Comparison of ENCODE assay signal across 8 mouse cellular contexts in the genomic region with DNA sequence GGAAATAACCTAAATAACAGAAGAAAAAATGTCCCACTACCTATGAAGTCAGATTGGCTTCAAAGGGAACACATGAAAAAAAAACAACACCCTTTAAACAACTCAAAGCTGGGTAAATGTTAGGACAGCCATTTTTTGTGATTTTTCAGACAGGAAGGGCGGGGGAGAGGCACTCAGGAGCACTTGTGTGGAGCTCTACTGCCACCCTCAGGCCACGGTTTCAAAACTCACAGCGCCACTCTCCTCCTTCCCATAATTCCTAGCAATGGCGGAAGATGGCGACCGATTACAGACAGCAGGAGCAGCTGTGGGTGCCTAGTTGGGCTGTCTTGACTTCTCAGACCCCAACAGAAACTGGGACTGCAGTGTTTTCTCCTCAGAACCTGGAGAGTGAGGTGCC.
DNase-seq lines count a peak whose midpoint lies in the region; ATAC-seq and TF ChIP-seq lines count a peak whose summit lies in the region.

No protein-coding gene starts in this region.

- 31% methylated on average over 6 of the region's 6 CpGs for WGBS in kidney, embryonic 16.5 days
- WGBS in kidney, embryonic 14.5 days = 49% methylated on average over 6 of the region's 6 CpGs
- 67% methylated on average over 6 of the region's 6 CpGs for WGBS in embryonic facial prominence, embryonic 13.5 days
- WGBS in hindbrain, embryonic 12.5 days = 64% methylated on average over 6 of the region's 6 CpGs
- 68% methylated on average over 6 of the region's 6 CpGs for WGBS in liver, postnatal 0 days (ENCODE audit: insufficient replicate concordance)

- H3K9ac ChIP-seq in kidney, embryonic 16.5 days (replicated peaks; ENCODE audit: low read length) = no peak overlapping the region
- H3K9ac ChIP-seq in kidney, embryonic 14.5 days (ENCODE audit: low read depth, low read length) = no peak overlapping the region
- no peak overlapping the region for H3K9ac ChIP-seq in embryonic facial prominence, embryonic 13.5 days
- no peak overlapping the region for H3K9ac ChIP-seq in hindbrain, embryonic 12.5 days
- no peak overlapping the region for H3K9ac ChIP-seq in liver, postnatal 0 days (replicated peaks)

- 0 out of 2 replicates have a peak overlapping the region, but pooled peaks have one; percentile 16 for H3K4me2 ChIP-seq in kidney, embryonic 16.5 days (replicated peaks; ENCODE audit: low read depth, low read length)
- no peak overlapping the region; the same call in 1 of the 2 replicates for H3K4me2 ChIP-seq in kidney, embryonic 14.5 days (replicated peaks; ENCODE audit: low read depth, low read length)
- H3K4me2 ChIP-seq in embryonic facial prominence, embryonic 13.5 days = peak overlapping the region; percentile 37; the same call in 1 of the 2 replicates
- 0 out of 2 replicates have a peak overlapping the region, but pooled peaks have one; percentile 32 for H3K4me2 ChIP-seq in hindbrain, embryonic 12.5 days (replicated peaks)
- H3K4me2 ChIP-seq in liver, postnatal 0 days (ENCODE audit: low read depth, low read length) = peak overlapping the region; percentile 44

- peak overlapping the region; percentile 26 for H3K4me3 ChIP-seq in kidney, embryonic 16.5 days (ENCODE audit: low read length)
- no peak overlapping the region; the same call in 1 of the 2 replicates for H3K4me3 ChIP-seq in kidney, embryonic 14.5 days (ENCODE audit: low read length)
- H3K4me3 ChIP-seq in embryonic facial prominence, embryonic 13.5 days = peak overlapping the region; percentile 23; the same call in 1 of the 2 replicates
- H3K4me3 ChIP-seq in hindbrain, embryonic 12.5 days = no peak overlapping the region
- peak overlapping the region; percentile 22; the same call in 1 of the 2 replicates for H3K4me3 ChIP-seq in liver, postnatal 0 days (ENCODE audit: low read depth, low read length)

- peaks cover 9% of the 10 kb centered on the region; the same call in 1 of the 2 replicates for H3K36me3 ChIP-seq in kidney, embryonic 16.5 days (ENCODE audit: insufficient read depth, low read length)
- H3K36me3 ChIP-seq in kidney, embryonic 14.5 days (ENCODE audit: control insufficient read depth, insufficient read depth, low read length) = peaks cover 8% of the 10 kb centered on the region; the same call in 1 of the 2 replicates
- peaks cover 29% of the 10 kb centered on the region for H3K36me3 ChIP-seq in embryonic facial prominence, embryonic 13.5 days
- peaks cover 26% of the 10 kb centered on the region for H3K36me3 ChIP-seq in hindbrain, embryonic 12.5 days
- H3K36me3 ChIP-seq in liver, postnatal 0 days (replicated peaks; ENCODE audit: insufficient read depth, low read length) = no peaks in the 10 kb centered on the region

- no peak for TF ChIP-seq EP300 in liver, postnatal 0 days (IDR thresholded peaks at IDR 0.05; ENCODE audit: low read depth)

- H3K27me3 ChIP-seq in kidney, embryonic 16.5 days (ENCODE audit: insufficient read depth, low read length) = no peaks in the 10 kb centered on the region
- H3K27me3 ChIP-seq in kidney, embryonic 14.5 days (ENCODE audit: control insufficient read depth, insufficient read depth, low read length) = no peaks in the 10 kb centered on the region
- no peaks in the 10 kb centered on the region for H3K27me3 ChIP-seq in embryonic facial prominence, embryonic 13.5 days
- H3K27me3 ChIP-seq in hindbrain, embryonic 12.5 days = no peaks in the 10 kb centered on the region
- no peaks in the 10 kb centered on the region for H3K27me3 ChIP-seq in liver, postnatal 0 days (ENCODE audit: insufficient read depth, low read length)

- no peak overlapping the region for H3K27ac ChIP-seq in kidney, embryonic 16.5 days (ENCODE audit: low read length)
- no peak overlapping the region for H3K27ac ChIP-seq in kidney, embryonic 14.5 days (ENCODE audit: low read depth, low read length)
- H3K27ac ChIP-seq in embryonic facial prominence, embryonic 13.5 days = no peak overlapping the region
- H3K27ac ChIP-seq in hindbrain, embryonic 12.5 days = no peak overlapping the region
- no peak overlapping the region for H3K27ac ChIP-seq in liver, postnatal 0 days (ENCODE audit: low read depth)

- no peaks in the 10 kb centered on the region for H3K9me3 ChIP-seq in kidney, embryonic 16.5 days (ENCODE audit: low read length)
- H3K9me3 ChIP-seq in kidney, embryonic 14.5 days (ENCODE audit: control insufficient read depth, low read length) = no peaks in the 10 kb centered on the region
- H3K9me3 ChIP-seq in embryonic facial prominence, embryonic 13.5 days = no peaks in the 10 kb centered on the region
- H3K9me3 ChIP-seq in hindbrain, embryonic 12.5 days (replicated peaks) = no peaks in the 10 kb centered on the region
- no peaks in the 10 kb centered on the region for H3K9me3 ChIP-seq in liver, postnatal 0 days (ENCODE audit: low read length)

- no peak for ATAC-seq in kidney, embryonic 16.5 days (ENCODE audit: low FRiP score, low TSS enrichment)
- ATAC-seq in kidney, embryonic 14.5 days (ENCODE audit: low FRiP score, low TSS enrichment) = no peak
- ATAC-seq in embryonic facial prominence, embryonic 13.5 days (ENCODE audit: insufficient number of reproducible peaks, insufficient read depth, low FRiP score, low TSS enrichment, low read depth) = no peak
- no peak for ATAC-seq in hindbrain, embryonic 12.5 days (ENCODE audit: low FRiP score)
- peak; percentile 50; the same call in 1 of the 2 replicates for ATAC-seq in liver, postnatal 0 days

- no peaks in the 10 kb centered on the region for H3K4me1 ChIP-seq in kidney, embryonic 16.5 days (ENCODE audit: insufficient read depth, low read length)
- no peaks in the 10 kb centered on the region for H3K4me1 ChIP-seq in kidney, embryonic 14.5 days (ENCODE audit: control insufficient read depth, insufficient read depth, low read length)
- no peaks in the 10 kb centered on the region for H3K4me1 ChIP-seq in embryonic facial prominence, embryonic 13.5 days
- no peaks in the 10 kb centered on the region for H3K4me1 ChIP-seq in hindbrain, embryonic 12.5 days
- no peaks in the 10 kb centered on the region for H3K4me1 ChIP-seq in liver, postnatal 0 days (ENCODE audit: insufficient read depth)

- DNase-seq in ES-CJ7 (ENCODE audit: low read depth, low spot score) = peak; percentile 73
- DNase-seq in liver, postnatal 0 days = peak; percentile 50
- peak; percentile 57 for DNase-seq in yolk sac, embryonic 10.5 days (ENCODE audit: low spot score)
- DNase-seq in testis, postnatal 14 days (ENCODE audit: low spot score) = no peak

- TF ChIP-seq CTCF in liver, postnatal 0 days (IDR thresholded peaks at IDR 0.05; ENCODE audit: low read depth) = peak; percentile 75

Comparison
In these comparisons a context has a peak if more than half of its experiments do, and no peak if none do; other contexts are left out.
1. H3K4me3 ChIP-seq: peak in kidney, embryonic 16.5 days (single experiment), embryonic facial prominence, embryonic 13.5 days (single experiment) and liver, postnatal 0 days (single experiment); none in kidney, embryonic 14.5 days (single experiment) and hindbrain, embryonic 12.5 days (single experiment).